Mouse (Mus musculus) cerebellum, postnatal 36 days (tissue): ENCODE data around the gene Fbxl4.
"Not testable (repeated sequence)": the region's sequence is repeated elsewhere in the genome, so short reads cannot be mapped to it uniquely, and the experiment has no call there.

Experiments used
- DNase-seq, 2 experiments: peaks; one replicate each; pipeline ENCODE4 v3.0.0; 2021 to 2022; ENCODE audit warnings: mixed read lengths in 2 of 2

The Fbxl4 gene

DNA sequence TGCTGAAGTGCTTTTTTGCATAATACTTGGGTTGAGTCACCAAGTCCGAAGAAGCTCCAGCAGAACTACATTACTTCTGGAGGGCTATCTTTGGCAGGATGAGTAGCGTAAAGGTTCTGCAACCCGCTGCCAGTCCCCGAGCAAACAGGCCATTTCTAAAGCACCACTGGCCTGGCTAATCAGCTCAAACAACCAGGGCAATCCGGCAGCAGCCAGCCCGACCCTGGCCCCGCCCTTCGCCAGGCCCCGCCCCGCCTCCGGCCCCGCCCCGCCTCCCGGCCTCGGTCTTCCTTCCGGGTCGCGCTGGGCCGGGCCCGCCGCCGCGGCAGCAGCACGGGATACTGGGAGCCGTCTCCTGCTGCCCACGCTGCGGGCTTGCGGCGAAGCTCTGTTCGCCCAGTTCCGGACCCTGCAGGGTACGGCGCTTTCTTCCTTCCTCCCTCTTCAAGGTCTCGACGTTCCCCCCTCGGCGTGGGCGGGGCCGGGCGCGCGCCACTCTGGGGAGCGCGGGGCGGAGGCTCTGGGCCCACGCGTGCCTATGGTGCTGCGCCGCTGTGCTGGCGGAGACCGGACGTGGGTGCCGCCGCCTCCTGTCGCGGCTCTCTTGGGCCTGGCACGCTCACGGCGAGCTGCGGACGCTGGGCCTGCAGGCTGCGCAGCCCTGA is at the start of gene Fbxl4:
Gene Fbxl4 (plus strand): TSS at position 278 of the 665 bp plus-strand sequence.
- DNase-seq = peak; percentile 77 to 80

DNA sequence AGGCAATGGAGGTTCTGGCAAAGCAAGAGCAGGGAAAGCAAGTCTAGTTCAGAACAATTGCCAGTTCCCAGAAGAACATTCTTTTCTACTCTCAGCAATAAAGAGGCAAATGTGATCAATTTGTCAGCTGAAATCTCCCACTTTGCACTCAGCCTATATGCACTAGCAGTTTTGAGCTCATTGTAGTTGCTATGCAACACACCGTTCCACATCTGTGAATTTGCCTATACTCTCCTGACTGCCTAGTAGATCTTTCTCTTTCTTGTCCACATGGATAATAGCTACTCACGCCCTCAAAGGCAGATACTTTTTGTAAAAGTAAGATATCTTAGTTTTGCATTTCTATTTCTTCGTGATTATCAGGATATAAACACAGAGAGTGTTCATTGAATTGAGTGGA is 42.8 kb upstream of the Fbxl4 start:
- DNase-seq = no peak

DNA sequence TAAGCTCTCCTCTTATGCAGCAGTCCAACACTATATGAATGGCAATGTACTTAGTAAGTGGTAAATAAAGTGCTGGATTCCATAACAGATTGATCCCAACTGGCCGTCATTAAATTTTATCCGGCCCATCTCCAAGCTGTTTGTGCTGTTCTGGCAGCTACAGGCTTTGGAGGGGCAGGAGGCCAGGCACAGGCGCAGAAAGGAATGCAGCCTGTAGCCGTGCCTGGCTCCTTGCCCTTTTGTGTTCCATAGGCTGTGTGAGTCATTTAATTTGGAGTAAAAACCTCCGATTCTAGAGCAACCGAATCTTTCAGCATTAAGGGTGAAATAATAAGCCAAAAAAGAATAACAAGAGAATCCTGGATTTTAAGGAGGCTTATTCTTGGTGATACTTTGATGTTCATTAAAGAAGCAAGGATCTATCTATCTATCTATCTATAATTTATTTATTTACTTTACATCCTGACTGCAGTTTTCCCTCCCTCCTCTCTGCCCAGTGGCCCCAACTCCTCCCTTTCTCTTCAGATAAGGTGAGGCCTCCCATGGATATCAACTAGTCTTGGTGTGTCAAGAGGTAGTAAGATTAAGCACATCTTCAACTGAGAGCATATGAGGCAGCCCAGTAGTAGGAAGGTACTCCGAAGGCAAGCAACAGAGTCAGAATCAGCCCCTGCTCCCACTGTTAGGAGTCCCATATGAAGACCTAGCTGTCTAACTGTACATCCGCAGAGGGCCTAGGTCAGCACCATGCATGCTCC is 14.3 kb upstream of the Fbxl4 start:
- peak; percentile 17 to 28 for DNase-seq

DNA sequence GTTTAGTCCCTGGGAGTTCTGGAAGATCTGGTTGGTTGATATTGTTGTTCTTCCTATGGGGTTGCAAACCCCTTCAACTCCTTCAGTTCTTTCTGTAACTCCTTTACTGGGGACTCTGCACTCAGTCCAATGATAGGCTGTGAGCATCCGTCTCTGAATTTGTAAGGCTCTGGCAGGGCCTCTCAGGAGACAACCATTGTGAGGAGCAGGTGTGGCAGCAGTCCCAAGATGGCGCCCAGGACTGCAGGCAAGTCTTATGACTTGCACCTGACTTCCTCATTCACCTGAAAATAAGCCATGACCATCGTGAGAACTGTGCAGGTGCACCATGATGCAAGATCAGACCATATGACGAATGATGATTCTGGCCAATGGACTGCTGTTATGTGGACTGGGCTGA is 8.3 kb upstream of the Fbxl4 start:
- DNase-seq = not testable (repeated sequence)

DNA sequence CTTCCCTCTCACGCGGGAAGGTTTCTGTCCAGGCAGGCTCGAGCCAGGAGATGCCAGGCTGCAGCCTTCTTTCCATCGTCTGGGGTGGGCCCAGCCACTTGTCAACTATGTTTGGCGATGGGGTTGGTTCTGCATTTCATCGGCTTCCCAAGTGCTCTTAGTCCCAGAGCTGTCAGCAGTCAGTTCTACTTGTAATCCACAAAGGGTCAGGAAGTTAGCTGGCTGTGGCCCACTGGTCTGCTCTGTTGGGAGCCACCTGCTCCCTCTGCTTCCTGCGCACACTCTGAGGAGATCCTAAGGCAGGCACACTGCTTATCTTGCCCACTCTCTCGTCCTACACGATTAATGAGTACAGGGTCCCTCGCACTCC is 573 bp downstream of the Fbxl4 start:
- no peak for DNase-seq

DNA sequence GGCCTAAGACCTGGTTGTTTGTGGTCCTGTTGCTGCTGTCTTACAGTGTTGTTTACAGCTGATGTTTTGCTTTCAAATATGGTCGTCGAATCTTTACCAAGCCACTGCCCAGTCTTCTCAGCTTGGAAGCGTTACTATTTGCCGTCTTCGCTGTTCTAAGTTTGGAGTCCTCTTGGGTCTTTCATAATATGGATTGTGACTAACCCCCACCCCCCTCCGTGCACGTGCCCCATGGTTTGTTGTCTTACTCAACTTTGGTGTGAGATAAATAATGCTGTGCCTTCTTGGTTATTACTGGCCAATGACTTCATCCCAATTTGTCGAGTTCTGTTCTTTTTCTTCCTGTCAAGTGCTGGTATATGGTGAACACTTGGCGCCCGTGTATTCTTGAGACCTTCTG is 1.1 kb downstream of the Fbxl4 start:
- no peak for DNase-seq

DNA sequence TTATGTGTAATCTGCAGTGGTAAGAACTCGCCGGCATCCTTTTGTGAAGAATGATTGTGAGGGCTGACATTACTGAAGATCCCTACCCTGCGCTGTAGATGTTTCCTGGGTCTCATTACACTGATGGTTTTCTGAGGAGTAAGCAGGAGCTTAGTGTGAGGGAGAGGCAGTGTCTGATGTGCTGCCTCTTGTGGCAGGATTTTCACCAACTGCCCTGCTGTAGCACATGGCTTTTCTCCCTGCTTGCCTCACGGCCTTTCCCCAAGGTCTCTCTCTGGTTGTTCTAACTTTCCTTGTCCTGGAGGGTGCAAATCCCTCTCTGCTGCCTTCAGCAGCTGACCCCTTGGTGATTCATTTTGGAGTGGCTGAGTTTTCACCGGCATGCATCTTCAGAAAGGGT is 10.0 kb downstream of the Fbxl4 start:
- DNase-seq = no peak

DNA sequence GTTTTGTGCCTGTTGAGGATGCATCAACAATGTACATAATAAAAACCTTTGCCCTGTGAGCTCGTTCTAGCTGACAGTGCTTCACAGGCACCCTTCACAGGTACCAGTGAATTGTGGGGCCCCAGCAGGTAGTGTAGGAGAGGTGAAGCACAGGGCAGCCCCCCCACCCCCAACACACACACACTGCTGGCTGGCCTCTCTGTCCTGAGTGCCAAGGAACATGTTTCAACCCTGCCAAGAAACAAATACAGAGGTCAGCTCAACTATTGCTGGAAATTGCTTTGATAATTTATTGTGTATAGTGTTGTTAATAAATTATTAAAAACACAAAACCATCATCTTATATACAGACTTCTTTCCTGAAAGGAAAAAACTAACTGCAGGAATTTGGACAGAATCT is 21.2 kb downstream of the Fbxl4 start:
- DNase-seq = no peak

DNA sequence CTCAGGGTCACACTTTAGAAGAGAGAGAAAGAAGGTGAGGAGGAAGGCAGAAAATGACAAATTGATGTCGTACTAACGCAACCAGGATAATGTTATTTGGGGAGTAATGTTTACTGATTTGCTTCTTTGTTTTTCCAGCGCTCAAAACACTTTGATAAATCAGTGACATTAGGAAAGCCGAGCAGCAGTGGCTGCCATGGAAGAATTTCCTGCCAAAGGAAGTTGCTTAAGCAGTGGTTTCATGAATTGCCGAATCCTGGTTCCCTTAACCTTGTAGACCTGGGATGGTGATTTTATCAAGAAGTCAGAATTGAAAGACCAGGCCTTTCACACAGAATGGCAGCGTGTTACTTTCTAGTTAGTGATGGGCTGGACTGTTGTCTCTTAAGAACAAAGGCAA is 23.3 kb downstream of the Fbxl4 start:
- DNase-seq = no peak

DNA sequence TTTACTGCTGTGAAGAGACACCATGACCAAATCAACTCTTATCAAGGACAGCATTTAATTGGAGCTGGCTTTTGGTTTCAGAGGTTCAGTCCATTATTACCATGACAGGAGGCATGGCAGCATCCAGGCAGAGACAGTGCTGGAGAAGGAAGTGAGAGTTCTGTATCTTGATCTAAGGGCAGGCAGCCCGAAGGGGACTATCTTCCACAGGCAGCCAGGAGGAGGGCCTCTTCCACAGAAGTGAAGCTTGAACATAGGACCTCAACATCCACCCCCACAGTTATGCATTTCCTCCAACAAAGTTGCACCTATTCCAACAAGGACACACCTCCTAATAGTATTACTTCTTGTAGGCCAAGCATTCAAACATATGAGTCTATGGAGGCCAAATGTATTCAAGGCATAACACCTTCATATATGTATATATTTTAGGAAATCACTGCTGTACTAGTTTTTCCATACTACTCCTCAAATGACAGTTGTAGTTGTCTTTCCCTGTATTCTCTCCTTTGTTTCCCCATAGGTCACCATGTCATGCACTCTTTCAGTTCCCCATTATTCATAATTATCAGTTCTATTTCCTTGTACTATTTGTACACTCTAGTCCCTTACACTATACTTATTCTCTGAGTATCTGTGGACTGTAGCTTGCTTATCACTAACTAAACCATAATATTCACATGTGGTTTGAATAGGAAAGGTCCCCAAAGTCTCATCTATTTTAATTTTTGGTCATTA is 26.4 kb downstream of the Fbxl4 start:
- DNase-seq = no peak

DNA sequence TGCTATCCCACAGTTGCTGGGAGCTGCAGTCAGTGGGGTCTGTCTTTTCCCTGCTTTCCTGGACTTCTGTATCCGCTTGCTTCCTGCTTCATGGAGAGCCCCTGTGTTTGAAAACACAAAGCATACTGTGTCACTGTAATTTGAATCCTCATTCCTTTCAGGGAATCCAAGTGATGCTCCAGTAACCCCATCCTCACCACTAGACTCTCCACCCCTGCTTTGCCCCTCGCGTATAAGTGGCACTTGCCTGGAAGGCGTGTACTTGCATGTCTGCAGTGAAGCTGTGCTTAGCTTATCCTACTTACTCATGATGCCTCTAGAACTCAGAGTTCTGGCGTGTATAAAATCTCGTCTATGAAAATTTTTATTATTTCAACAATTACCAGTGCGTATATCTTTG is 32.7 kb downstream of the Fbxl4 start:
- no peak for DNase-seq

DNA sequence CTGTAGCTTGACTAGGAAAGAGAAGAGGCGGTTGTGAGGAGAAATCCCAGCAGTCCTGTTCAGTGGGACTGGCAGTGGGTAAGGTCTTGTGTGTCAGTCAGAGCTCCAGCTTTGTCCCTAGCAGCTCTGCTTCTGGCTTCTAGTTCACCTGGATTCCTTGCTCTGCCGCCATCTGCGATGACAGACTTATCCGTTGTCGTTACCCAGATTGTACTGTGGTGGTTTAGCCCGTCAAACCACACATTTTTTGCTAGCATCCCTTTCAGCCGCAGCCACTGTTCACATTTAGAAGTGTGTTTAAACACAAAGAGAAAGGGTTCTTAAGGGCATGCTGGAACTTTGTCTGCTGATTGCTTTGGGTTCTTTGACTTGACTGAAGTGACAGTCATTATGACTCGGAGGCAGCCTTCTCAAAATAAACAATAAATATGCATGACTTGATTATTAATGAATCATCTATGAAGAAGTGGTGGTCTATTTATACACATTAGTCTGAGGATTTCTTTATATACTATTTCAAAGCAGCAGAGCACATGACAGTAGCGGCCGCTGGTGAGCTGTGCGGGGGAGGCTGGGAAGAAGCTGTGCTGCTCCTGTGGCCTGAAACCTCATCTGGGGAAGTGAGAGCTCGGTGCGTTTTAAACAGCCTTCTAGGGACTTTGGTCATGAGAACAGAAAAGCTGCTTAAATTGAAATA is 35.6 kb downstream of the Fbxl4 start:
- no peak for DNase-seq

DNA sequence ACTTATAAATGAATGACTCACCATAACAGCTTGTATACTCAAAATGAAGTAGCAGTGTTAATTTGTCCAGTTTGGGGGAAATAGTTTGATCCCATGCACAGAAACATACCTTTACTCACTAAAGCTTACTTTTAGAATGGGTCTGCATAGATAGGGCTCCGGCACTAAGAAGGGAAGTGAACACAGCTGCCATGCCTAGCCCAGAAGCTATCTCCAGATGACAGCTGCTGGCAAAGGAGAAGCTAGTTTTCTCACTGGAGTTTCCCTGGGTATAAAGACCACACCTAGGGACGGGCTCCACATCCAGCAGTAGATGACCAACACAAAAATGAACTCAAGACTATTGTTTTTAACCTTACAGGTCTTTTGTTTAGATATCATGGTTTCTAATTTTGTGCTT is 38.1 kb downstream of the Fbxl4 start:
- no peak for DNase-seq

DNA sequence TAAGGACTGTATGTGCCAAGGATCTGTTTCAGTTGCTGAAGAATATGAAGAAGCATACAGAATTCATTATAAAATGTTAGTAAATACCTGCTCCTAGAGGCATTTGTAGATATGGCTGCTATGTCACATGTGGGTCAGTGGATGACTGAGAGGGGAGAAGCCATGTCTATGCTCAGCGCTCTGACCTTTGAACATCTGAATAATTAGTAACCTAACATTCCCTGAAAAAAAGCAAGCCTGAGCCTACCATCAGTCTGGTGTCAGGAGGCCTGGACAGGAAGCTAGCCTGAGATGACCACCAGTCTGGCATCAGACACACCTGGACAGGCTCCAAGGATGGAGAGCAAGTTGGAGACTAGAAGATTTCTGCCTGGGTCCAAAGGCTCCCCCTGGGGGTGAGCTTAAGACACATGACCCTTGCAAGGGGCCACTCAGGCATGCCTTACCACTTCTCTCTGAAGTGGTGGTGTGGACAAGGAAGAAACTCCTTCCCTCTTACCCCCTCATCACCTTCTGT is 39.2 kb downstream of the Fbxl4 start:
- DNase-seq = peak in 1 of 2 experiments; percentile 12

DNA sequence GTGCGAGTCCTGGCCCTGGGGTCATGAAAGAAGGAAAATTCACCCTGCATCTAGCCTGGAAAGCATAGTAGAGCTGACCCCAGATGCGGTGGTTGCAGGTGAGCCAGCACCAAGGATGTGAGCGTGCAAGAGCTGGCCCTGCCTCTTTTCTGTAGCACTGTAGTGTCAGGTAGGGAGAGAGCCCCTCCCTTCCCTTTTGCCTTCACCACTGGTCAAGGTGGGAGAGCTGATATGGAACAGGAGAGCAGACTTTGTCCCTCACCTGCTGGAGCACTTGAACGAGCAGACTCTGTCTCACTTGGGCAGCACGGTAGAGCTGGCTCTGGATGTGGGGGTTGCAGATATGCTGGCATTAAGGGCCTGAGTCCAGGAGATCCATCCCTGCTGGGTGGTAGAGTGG is 39.7 kb downstream of the Fbxl4 start:
- DNase-seq = no peak

DNA sequence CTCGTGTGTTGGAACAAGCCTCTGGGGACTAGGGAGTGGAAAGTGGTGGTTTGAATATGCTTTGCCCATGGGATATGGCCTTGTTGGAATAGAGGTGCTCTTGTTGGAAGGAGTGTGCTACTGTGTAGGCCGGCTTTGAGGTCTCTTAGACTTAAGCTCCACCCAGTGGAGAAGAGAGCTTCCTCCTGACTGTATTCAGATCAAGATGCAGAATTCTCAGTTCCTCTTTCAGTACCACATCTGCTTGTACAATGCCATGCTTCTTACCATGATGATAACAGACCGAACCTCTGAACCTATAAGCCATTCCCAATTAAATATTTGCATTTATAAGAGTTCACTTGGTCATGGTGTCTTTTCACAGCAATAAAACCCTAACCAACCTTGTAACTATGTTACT is 44.7 kb downstream of the Fbxl4 start:
- no peak for DNase-seq

DNA sequence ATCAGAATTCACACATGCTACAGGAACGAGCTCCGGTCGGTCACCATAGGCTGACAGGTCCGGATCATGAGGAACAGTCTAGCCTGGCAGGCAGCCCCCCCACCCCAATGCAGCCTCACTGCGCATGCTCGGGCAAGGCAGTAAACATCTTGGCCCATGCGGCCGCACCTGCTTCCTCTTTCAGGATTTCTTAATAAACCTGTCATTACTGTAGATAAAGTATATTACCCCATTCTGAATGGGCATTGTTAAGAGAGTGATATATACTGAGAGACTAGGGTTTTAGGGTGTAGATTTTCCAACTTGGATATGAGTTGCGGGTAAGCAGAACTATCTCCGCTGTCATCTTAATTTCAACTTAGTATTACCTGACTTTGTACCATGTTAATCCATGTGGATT is 45.6 kb downstream of the Fbxl4 start:
- DNase-seq = no peak

DNA sequence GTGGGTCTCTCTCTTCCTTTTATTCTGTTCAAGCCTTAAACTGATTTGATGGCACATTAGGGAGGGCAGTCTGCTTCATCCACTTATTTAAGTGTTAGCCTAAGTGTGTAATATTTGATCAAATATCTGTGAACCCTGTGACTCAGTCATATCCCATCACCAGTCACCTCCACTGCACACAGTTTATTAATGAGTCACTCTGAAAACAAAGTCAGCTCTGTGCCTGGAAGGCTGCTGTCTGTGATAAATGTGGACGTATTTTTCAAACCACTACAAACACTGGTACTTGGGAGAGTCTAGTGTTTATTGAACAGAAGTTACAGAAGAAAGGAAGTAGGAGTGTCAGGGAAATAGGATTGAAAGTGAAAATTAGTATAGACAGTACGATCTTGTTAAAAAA is 63.3 kb downstream of the Fbxl4 start:
- no peak for DNase-seq

DNA sequence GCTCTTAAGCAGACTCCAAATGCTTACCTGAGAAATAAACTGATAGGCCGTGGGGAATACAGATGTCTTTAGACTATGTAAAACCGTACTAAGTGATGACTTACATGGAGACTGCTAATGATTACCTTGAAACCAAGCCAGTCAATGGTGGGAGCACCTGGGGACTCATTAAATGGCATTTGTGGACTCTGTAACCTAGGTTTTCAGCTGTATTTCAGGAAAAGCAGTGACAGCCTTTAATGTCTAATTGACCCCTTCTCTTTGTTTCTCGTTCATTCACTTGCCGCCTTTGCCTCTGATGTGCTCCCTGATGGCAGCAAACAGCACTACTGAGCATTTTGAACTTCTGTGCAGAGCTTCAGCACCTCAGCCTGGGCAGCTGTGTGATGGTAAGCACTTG is 65.1 kb downstream of the Fbxl4 start:
- DNase-seq = no peak

DNA sequence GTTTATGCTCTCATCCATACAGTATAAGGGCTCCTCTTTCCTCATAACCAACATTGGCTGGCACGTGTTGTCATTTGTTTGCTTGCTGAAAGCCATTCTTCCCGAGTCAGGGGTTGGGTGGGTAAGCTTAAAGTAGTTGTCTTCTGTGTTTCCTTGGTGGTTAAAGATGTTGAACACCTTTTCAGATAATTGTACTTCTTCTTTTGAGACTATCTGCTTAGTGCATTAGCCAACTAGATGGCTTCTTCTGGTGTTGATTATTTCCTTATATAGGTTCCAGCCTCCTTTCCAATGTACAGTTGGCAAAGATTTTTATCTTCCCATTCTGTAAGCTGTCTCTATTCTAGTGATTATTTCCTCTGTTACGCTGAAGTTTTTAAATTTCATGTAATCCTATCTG is 70.8 kb downstream of the Fbxl4 start:
- DNase-seq = no peak

DNA sequence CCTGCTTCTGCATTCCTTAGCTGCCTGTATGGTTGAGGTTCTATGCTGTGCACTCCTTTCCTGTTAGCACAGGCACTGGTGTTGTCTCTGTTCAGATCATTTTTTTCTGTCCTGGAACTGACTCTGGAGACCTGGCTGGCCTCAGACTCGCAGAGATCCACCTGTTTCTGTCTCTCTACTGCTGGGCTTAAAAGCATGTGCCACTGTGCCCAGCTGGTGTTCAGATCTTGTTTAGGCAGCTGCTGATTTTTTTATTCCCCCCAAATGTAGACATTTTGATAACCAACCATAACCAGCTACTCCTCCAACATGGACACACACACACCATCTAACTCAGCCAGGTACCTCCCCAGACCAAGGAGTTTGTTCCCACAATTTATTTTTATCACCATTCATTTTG is 112.2 kb downstream of the Fbxl4 start:
- no peak for DNase-seq

DNA sequence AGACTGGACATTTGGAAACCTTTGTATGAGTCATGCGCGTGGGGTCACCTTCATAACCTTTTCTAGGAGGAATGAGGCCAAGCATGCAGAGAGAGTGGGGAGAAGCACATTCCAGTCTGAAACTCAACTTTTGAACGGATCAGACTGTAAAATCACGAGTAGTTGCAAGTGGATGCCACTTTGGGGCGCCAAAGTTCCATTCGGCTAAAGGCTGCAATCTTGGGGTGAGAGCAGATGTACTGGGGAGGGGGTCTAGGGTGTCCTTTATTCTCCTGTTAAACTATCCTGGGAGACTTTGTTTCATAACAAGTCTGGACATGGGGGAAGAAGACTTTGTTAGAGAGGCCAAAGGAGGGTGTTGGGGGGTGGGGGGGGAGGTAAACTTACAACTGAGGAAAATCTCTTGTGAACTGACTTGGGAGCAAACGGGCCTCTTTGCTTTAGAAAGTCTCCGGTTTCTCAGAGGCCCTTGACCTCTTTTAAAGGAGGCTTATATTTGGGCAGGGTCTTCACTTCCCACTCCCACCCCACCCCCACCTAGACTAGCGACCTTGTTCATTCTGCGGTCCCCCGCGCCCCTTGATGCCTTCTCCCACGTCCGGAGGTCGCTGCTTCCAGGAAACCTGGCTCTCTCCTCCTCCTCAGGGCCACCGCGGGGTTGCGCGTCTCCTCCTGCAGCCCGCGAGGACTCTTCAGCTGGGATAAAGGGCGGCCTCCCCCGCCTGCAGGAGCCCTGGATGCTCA is 119.8 kb downstream of the Fbxl4 start:
- peak in 1 of 2 experiments; percentile 63 for DNase-seq
